Mouse (Mus musculus) frontal cortex, postnatal 25 days (tissue): ENCODE measurements at regions not wholly inside any gene's neighbourhood (a gene's known extent, or its start where the extent isn't known, plus 50 kb on each side); places are given as distances from the start of the nearest gene placed in this dataset.

Source experiments
- DNase-seq, 2 experiments: peaks; one replicate each; pipeline ENCODE4 v3.0.0; 2022; ENCODE audit warnings: low spot score in 2 of 2

DNA sequence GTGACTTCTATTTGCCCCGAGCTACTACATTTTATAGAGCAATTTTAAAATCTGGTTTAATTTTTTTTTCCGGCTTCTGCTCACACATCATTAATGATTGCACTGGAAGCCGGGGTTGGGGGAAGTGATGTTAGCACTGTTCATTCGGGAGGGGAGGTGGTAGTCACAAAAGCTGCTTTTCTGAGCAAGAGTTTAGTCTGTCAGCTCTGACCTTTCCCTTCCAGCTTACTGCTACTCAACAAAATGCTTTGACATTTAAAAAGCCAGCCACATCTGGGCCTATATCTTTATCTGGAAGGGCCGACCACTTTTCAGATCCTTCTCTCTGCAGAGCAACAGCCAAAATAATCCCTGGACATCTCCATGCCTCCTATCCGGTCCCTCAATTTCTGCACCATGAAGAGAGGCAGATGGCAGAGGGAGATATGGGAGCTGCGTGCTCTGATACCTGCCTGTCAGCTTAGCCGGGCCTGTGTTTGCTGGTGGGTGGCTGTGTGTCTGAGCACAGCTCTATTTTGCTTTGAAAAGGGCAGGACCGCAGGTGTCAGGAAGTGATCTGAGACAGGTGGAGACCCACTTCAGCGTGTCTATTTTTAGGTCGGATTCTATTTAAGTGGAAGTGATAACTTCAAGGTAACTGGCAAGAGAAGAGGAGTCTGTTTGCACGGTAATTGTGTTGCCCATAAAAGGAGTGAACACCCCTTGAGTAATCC, 63.1 kb downstream of the Kcnf1 start:
- no peak for DNase-seq

DNA sequence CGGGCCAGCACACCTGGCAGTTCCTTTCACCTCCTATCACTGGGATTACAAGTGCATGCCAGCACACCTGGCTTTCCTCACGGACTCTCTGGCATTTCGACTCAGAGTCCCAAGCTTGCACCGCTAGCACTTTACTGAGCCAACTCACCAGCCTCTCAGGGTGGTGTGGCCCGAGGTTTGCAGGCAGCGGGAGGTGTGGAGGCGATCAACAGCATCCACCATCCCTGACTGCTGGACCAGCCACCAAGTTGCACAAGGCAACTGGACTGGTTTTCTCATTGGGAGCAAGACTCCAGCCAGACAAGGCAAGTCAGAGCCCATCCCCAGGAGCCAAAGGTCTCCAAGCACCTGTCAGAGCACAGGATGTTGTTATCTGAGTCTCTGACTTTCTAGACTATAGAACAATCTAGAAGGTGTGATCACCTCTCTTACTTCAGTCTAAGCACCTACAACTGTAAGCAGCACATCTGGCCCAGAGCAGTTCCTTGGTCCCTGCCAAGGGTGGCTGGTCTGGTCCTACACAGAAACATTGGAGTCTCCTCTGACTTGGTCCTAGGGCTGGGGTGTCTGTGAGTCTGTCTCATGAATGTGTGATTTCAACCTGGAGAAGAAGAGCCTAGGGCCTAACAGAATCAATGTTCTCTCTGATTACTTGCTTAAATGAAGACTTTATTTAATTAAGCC, 63.8 kb downstream of the Kcnf1 start:
- no peak for DNase-seq

DNA sequence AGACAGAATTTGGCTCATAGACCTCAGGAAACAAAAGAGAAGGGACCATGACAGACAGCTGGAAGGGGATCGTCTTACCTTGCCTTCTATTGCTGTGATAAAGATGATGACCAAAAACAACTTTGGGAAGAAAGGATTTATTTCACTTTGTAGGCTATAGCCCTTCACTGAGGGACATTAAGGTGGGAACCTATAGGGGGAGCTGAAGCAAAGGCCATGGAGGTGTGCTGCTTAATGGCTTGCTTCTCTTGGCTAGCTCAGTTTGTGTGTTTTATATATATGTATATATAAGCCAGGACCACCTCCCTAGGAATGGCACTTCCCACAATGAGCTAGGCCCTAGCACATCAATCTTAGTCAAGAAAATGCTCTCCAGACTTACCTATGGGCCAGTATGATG, 70.5 kb downstream of the Kcnf1 start:
- DNase-seq: no peak

DNA sequence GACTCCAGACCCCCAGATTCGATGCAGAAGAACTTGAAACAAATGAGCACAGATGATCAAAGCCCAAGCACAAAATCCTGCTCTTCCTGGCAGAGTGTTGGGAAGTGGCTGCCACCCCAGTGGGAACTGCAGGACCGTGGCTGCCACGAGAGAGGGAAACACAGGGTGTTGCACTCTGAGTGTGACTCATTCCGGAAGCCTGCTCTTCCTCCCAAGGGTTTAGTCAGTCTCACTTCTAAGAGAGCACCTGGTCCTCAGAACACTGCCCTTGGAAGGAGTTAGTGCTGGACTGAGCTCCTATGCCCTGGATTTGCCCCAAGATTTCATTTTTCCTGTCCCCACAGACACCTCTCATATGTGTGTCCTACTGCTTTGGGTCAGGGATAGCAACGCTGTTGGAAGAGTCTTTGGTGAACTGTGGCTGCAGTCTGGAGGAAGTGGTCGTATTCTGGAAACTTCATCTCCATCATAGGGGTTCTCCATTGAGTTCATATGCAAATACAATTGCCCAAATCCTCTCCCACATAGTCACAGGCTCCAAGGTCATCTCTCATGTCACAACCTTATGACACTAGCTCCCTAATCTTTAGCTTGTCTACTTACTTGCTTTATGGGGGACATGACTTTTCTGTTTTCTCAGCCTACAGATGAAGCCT, 71.5 kb downstream of the Kcnf1 start:
- DNase-seq: no peak

DNA sequence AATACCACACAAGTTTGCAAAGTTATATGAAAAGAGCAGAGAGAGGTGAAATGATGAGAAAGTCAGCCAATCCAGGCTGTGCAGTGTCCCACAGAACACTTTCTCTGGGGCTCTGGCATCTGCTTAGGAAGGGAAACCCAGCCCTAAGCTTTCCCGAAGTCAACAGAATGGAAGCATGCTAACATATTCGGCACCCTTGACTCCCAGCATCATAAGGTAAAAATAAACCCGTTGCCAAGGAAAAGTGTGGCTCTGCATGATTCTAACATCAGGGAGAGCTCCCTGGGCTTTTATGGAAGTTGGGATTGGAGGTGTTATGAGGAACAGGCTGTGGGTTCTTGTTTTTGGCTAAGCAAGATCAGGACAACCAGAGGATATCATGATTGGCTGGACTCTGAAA, 74.8 kb downstream of the Kcnf1 start:
- DNase-seq: no peak

DNA sequence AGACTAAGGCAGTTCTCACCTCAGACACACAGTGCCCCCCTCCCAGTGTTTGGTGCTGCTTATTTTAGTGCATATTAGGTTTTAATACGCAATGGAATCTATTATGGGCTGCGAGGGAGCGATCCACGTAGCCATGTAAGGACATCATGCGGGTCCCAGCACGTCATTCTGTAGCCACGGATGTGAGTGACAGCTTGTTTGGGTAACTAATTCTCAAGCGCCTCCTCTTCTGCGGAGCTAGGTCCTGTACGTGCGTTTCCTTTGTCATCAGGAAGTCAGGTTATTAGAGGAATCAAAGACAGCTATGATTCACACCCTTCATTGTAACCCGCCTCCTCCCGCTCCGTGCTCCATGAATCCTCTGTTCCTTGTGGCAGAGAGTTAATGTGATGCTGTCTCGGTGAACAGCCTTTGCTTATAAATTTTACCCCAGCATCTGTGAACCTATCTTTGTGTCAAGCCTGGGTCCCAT, 78.9 kb downstream of the Kcnf1 start:
- DNase-seq: peak in 1 of 2 experiments; percentile 39

DNA sequence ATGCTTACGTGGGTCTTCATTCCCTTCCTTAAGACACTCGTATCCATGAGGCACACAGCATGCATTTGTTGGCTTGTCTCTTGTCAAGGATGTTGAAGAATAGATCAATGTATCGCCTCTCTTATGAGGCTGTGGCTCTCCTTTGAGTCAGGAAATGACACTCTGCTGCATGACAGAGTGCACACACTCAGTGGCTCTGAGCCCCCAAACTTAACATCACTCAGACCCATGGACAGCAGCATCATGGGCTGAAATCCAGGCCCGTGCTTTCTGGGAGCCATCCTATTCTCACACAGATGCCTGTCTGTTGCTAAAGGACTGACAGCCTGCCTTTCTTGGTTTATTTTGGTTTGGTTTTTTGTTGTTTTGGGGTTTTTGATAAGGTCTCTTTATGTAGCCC, 81.9 kb downstream of the Kcnf1 start:
- DNase-seq: no peak

DNA sequence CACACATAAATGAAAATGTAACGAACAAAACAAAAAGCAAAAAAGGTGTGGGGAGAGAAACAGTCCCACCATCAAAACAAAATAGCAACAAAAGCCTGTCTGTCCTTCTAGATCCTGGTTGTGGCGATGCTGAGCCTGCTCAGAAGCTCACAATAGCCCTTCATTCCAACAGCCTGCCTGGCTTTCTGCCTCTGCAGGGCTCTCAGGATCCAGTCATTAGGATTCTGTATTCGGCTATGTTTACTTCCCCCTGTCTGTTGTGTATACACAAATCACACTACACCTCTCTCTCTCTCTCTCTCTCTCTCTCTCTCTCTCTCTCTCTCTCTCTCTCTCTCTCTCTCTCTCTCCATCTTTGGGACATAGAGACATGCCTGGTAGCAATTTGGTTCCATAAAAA, 82.2 kb upstream of the 2410004P03Rik start:
- no peak for DNase-seq

GRCm38 (mm10) chr12:17091058-17091457, 79.5 kb upstream of the 2410004P03Rik start:
- DNase-seq: no peak

- DNase-seq: no peak
These were observed 78.3 kb upstream of the 2410004P03Rik start for GRCm38 (mm10) chr12:17089710-17090339.

DNA sequence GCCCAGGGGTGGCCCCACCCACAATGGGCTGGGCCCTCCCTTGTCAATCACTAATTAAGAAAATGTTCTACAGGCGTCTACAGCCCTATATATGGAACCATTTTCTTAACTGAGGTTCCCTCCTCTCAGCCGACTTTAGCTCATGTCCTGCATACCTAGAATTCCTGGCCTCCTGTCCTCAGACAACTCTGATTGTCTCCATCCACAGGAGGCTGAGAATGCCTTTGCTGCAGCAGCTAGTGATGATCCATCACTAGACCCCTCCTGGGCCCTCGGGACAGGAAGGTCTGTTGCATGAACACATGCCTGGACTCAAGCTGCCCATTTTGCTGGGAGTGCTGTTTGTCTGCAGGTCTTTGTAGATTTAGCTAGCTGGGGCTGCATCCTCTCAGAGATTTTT, 75.9 kb upstream of the 2410004P03Rik start:
- no peak for DNase-seq

DNA sequence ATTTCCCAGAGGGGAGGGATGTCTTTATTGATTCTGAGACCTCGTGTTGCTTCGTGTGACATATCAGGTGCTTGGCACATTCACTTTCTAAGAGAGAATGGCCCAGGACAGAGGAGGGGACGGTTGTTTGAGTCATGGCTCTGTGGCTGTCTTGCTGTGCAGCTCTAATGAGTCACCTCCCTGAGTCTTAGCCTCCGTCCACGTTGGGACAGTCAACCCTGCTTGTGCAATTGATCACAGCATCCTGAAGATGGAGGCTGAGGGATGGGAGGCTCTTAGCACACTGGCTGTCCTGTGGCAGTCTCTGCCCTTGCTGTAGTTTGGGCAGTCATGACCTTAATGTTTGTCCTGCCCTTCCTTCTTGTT, 73.7 kb upstream of the 2410004P03Rik start:
- no peak for DNase-seq

- peak in 1 of 2 experiments; percentile 55 for DNase-seq
These were observed 73.1 kb upstream of the 2410004P03Rik start for GRCm38 (mm10) chr12:17084499-17085208.

GRCm38 (mm10) chr12:17071691-17072454, 60.3 kb upstream of the 2410004P03Rik start:
- no peak for DNase-seq

- peak; percentile 47 to 67 for DNase-seq
These were observed 58.3 kb upstream of the 2410004P03Rik start for GRCm38 (mm10) chr12:17069808-17070207.

DNA sequence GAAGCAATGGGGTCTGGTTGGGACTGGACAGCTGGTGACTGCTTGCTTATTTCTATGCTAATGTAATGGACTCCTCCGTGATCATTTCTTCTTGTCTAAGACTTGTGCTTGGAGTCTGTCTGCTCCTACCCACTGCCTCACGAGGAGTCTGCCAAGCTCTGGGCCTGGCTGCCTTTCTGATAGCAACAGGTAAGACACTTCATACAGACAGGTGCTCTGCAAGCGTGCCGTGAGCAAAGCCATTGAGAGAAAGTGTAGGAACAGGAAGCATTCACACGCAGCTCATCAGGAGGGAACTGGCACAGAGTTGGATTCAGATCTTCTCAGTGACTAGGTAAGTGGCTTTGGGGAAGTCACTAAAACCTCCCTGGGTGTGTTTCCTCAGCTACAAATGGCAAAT, 57.6 kb upstream of the 2410004P03Rik start:
- DNase-seq: no peak

GRCm38 (mm10) chr12:17063920-17064319, 52.4 kb upstream of the 2410004P03Rik start:
- DNase-seq: no peak
